Mouse (Mus musculus) ES-Bruce4 (cell line): ENCODE data around the gene Rab3ip. TPM values are rescaled to one million over a fixed set of nuclear protein-coding genes. Genes with fewer than 3 reads are reported as not detected.

Experiments used
- H3K27ac ChIP-seq: 2 replicates; pipeline ENCODE4 v1.5.1; 2012; ENCODE audit warnings: low read length, inconsistent platforms; ENCODE audit not compliant: insufficient read depth
- H3K27me3 ChIP-seq: 2 replicates; pipeline ENCODE4 v1.6.1; 2012; ENCODE audit warnings: mild to moderate bottlenecking, low read length, inconsistent platforms; ENCODE audit not compliant: control insufficient read depth, poor library complexity, insufficient read depth, severe bottlenecking
- H3K36me3 ChIP-seq: 2 replicates; pipeline ENCODE4 v1.6.1; 2012; ENCODE audit warnings: inconsistent platforms, mild to moderate bottlenecking, low read length, moderate library complexity; ENCODE audit not compliant: control insufficient read depth, poor library complexity, insufficient read depth, severe bottlenecking
- H3K4me1 ChIP-seq: one replicate; pipeline ENCODE4 v1.8.1; 2011; ENCODE audit warnings: low read length; ENCODE audit not compliant: control insufficient read depth, insufficient read depth
- H3K4me3 ChIP-seq: 2 replicates; pipeline ENCODE4 v1.5.1; 2011; ENCODE audit warnings: low read depth, mild to moderate bottlenecking, low read length
- H3K9ac ChIP-seq: 2 replicates; pipeline ENCODE4 v1.6.1; 2012; ENCODE audit warnings: low read depth, mild to moderate bottlenecking, inconsistent platforms; ENCODE audit not compliant: poor library complexity, severe bottlenecking
- H3K9me3 ChIP-seq: replicated peaks from 2 replicates; pipeline ENCODE4 v1.6.1; 2012; ENCODE audit warnings: mild to moderate bottlenecking, low read length, inconsistent platforms; ENCODE audit not compliant: control insufficient read depth, poor library complexity, insufficient read depth, severe bottlenecking
- CTCF ChIP-seq: IDR thresholded peaks from one replicate; pipeline ENCODE4 v1.8.1; 2011; ENCODE audit warnings: low read depth, low read length
- EP300 ChIP-seq: IDR thresholded peaks from 2 replicates; pipeline ENCODE4 v1.6.1; 2011; ENCODE audit warnings: low read depth, low read length; ENCODE audit not compliant: insufficient read depth
- POLR2A ChIP-seq: IDR thresholded peaks from one replicate; pipeline ENCODE4 v1.8.1; 2011; ENCODE audit warnings: low read length; ENCODE audit not compliant: insufficient read depth
- polyA plus RNA-seq: library from polyadenylated mRNA; stranded (reverse); fragments of >200 nt; gene quantifications from 2 replicates; pipeline ENCODE4 v1.2.4, GENCODE M21; 2011; ENCODE audit warnings: low read depth; ENCODE audit not compliant: missing spikeins, insufficient read depth, insufficient read length

Rab3ip gene
- polyA plus RNA-seq, 1 experiment, result 70.8 TPM

GRCm38 (mm10) chr10:116986264-116987082 lies 35.9 kb upstream of the Rab3ip start, which contains the start of gene Best3:
Gene Best3 (plus strand): TSS chr10:116986314.
- no peak within 1 kb of the TSS for H3K4me3 ChIP-seq
- no peak for TF ChIP-seq EP300
- no peak for TF ChIP-seq POLR2A
- no peak for TF ChIP-seq CTCF
- no peak within 1 kb of the TSS; the same call in 1 of the 2 replicates for H3K9ac ChIP-seq
- no peaks in the 10 kb centered on the region for H3K27me3 ChIP-seq
- H3K4me1 ChIP-seq, result peaks cover 4% of the 10 kb centered on the region
- H3K9me3 ChIP-seq, result no peaks in the 10 kb centered on the region
- no peak within 1 kb of the TSS for H3K27ac ChIP-seq
- H3K36me3 ChIP-seq, result no peaks in the 10 kb centered on the region

GRCm38 (mm10) chr10:116984836-116985235 lies 34.3 kb upstream of the Rab3ip start:
- H3K4me3 ChIP-seq, result no peak overlapping the region
- H3K27me3 ChIP-seq, result no peaks in the 10 kb centered on the region
- no peaks in the 10 kb centered on the region for H3K36me3 ChIP-seq
- H3K27ac ChIP-seq, result no peak overlapping the region
- H3K4me1 ChIP-seq, result peaks cover 4% of the 10 kb centered on the region
- no peak for TF ChIP-seq EP300
- no peak for TF ChIP-seq CTCF
- TF ChIP-seq POLR2A, result no peak
- H3K9me3 ChIP-seq, result no peaks in the 10 kb centered on the region
- H3K9ac ChIP-seq, result no peak overlapping the region

GRCm38 (mm10) chr10:116982526-116982925 lies 32.0 kb upstream of the Rab3ip start:
- H3K9ac ChIP-seq, result no peak overlapping the region
- H3K36me3 ChIP-seq, result no peaks in the 10 kb centered on the region
- no peak for TF ChIP-seq EP300
- no peaks in the 10 kb centered on the region for H3K9me3 ChIP-seq
- peaks cover 4% of the 10 kb centered on the region for H3K4me1 ChIP-seq
- H3K27me3 ChIP-seq, result no peaks in the 10 kb centered on the region
- no peak overlapping the region for H3K27ac ChIP-seq
- H3K4me3 ChIP-seq, result no peak overlapping the region

- no peak overlapping the region for H3K9ac ChIP-seq
- TF ChIP-seq EP300 (no peak), CTCF (peak; percentile 44)
- H3K27me3 ChIP-seq, result no peaks in the 10 kb centered on the region
- no peak overlapping the region for H3K4me3 ChIP-seq
- H3K36me3 ChIP-seq, result no peaks in the 10 kb centered on the region
- no peak overlapping the region for H3K27ac ChIP-seq
- H3K9me3 ChIP-seq, result no peaks in the 10 kb centered on the region
- H3K4me1 ChIP-seq, result peaks cover 1% of the 10 kb centered on the region
These were observed 30.3 kb upstream of the Rab3ip start for GRCm38 (mm10) chr10:116980888-116981287.

- H3K4me3 ChIP-seq, result no peak overlapping the region
- no peak overlapping the region for H3K27ac ChIP-seq
- TF ChIP-seq POLR2A (no peak), EP300 (no peak), CTCF (no peak)
- no peaks in the 10 kb centered on the region for H3K36me3 ChIP-seq
- H3K27me3 ChIP-seq, result no peaks in the 10 kb centered on the region
- no peak overlapping the region for H3K9ac ChIP-seq
- H3K4me1 ChIP-seq, result peaks cover 1% of the 10 kb centered on the region
- H3K9me3 ChIP-seq, result no peaks in the 10 kb centered on the region
These were observed 29.7 kb upstream of the Rab3ip start for GRCm38 (mm10) chr10:116980273-116980672.

GRCm38 (mm10) chr10:116978841-116979240 lies 28.3 kb upstream of the Rab3ip start:
- H3K36me3 ChIP-seq, result no peaks in the 10 kb centered on the region
- H3K4me3 ChIP-seq, result no peak overlapping the region
- H3K27me3 ChIP-seq, result no peaks in the 10 kb centered on the region
- no peaks in the 10 kb centered on the region for H3K4me1 ChIP-seq
- no peak overlapping the region for H3K9ac ChIP-seq
- no peaks in the 10 kb centered on the region for H3K9me3 ChIP-seq
- no peak for TF ChIP-seq POLR2A
- TF ChIP-seq EP300, result no peak
- TF ChIP-seq CTCF, result no peak
- H3K27ac ChIP-seq, result no peak overlapping the region
